Mouse (Mus musculus): ENCODE measurements around the gene Tmem274.

- no peak for TF ChIP-seq CTCF (IDR thresholded peaks at IDR 0.05; ENCODE audit: extremely low read depth, insufficient read depth, low read length)
- TF ChIP-seq POLR2A (IDR thresholded peaks at IDR 0.05; ENCODE audit: extremely low read depth, insufficient read depth, low read length): no peak
Measured at GRCm38 (mm10) chr4:149523961-149524360, 46.8 kb downstream of the Tmem274 start.

Data from cortical plate, adult 2 months (tissue).